ENCODE assay signal across 20 mouse cellular contexts in genomic region chr3:139064076-139064475, GRCm38 (mm10).
"Had no signal": no experiment of that assay in that cellular context is flagged by ENCODE, and none has a peak within 500 bp of the region (broad histone marks: within the 10 kb centered on the region; RNA-seq: fewer than 3 reads in every experiment).

No protein-coding gene starts in this region.

- DNase-seq: kidney, adult 2 months; kidney, postnatal 25 days; layer of hippocampus, postnatal 36 days; liver; lung, adult 18-20 months; lung, postnatal 14 days; lung, postnatal 4 days; right cerebral cortex, postnatal 14 days; right cerebral cortex, postnatal 4 days; thymus, adult 2 months; thymus, postnatal 14 days; thymus, postnatal 4 days had no signal

- H3K4me3 ChIP-seq: limb, embryonic 10.5 days; limb, embryonic 13.5 days; liver, embryonic 12.5 days; liver, embryonic 15.5 days; midbrain, embryonic 12.5 days; midbrain, embryonic 15.5 days; neural tube, embryonic 13.5 days had no signal

- ATAC-seq: intestine, postnatal 0 days; liver, embryonic 12.5 days; midbrain, embryonic 15.5 days had no signal

- H3K4me1 ChIP-seq: limb, embryonic 10.5 days; limb, embryonic 13.5 days; liver, embryonic 15.5 days; midbrain, embryonic 12.5 days; midbrain, embryonic 15.5 days had no signal
